Mouse (Mus musculus) MEL (cell line): ENCODE data around the gene Adamts9.

Experiments used
- ETS1 ChIP-seq: IDR thresholded peaks from 2 replicates; pipeline ENCODE4 v1.6.1; 2012; ENCODE audit warnings: low read depth, mild to moderate bottlenecking, inconsistent platforms, low read length, improper control_type of control experiment, moderate library complexity
- MAZ ChIP-seq: IDR thresholded peaks from 2 replicates; pipeline ENCODE4 v1.6.1; 2012; ENCODE audit warnings: low read depth, mild to moderate bottlenecking, inconsistent platforms, low read length, improper control_type of control experiment
- MEF2A ChIP-seq: IDR thresholded peaks from 2 replicates; pipeline ENCODE4 v1.6.1; 2014; ENCODE audit warnings: low read depth, mild to moderate bottlenecking, inconsistent platforms, low read length, improper control_type of control experiment; ENCODE audit not compliant: poor library complexity, insufficient replicate concordance, severe bottlenecking; ENCODE audit errors: extremely low read depth
- MXI1 ChIP-seq: IDR thresholded peaks from 2 replicates; pipeline ENCODE4 v1.6.1; 2011; ENCODE audit warnings: mild to moderate bottlenecking, low read depth, low read length, improper control_type of control experiment
- POLR2A ChIP-seq, 2 experiments: IDR thresholded peaks; 2 replicates each; pipeline ENCODE4 v1.6.1; 2011 to 2012; ENCODE audit warnings: low read length in 2 of 2, mild to moderate bottlenecking in 2 of 2, control low read depth in 1 of 2, improper control_type of control experiment in 1 of 2, low read depth in 1 of 2, moderate library complexity in 1 of 2; ENCODE audit not compliant: control insufficient read depth in 1 of 2, insufficient read depth in 1 of 2, poor library complexity in 1 of 2
- ZC3H11A ChIP-seq: IDR thresholded peaks from 2 replicates; pipeline ENCODE4 v1.6.1; 2012; ENCODE audit warnings: low read depth, mild to moderate bottlenecking, inconsistent platforms, low read length, improper control_type of control experiment

GRCm38 (mm10) chr6:92905922-92906321 lies 37.4 kb downstream of the Adamts9 start:
- TF ChIP-seq MAZ (no peak), MEF2A (no peak), POLR2A (IDR thresholded peaks at IDR 0.05; ENCODE audit: control insufficient read depth in 1 of 2, insufficient read depth in 1 of 2, low read depth in 1 of 2, low read length in 2 of 2, poor library complexity in 1 of 2) (no peak), ZC3H11A (no peak), MXI1 (no peak), ETS1 (no peak)
